Mouse (Mus musculus): ENCODE data around the gene Slc25a34. TPM values are rescaled to one million over a fixed set of nuclear protein-coding genes. Genes with fewer than 3 reads are reported as not detected.

Slc25a34 gene
- polyA plus RNA-seq, 1 experiment: 0.82 TPM

GRCm38 (mm10) chr4:141595605-141596268, 27.9 kb downstream of the Slc25a34 start:
- Histone ChIP-seq H3K4me3 (ENCODE audit: low read depth, low read length) (no peak overlapping the region), H3K36me3 (ENCODE audit: control insufficient read depth, insufficient read depth, low read length, poor library complexity, severe bottlenecking) (peaks cover 27% of the 10 kb centered on the region), H3K9ac (ENCODE audit: low read depth, poor library complexity, severe bottlenecking) (0 out of 2 replicates have a peak overlapping the region, but pooled peaks have one; percentile 16), H3K4me1 (ENCODE audit: control insufficient read depth, insufficient read depth, low read length) (peaks cover 2% of the 10 kb centered on the region), H3K27me3 (ENCODE audit: control insufficient read depth, insufficient read depth, low read length, poor library complexity, severe bottlenecking) (no peaks in the 10 kb centered on the region), H3K27ac (ENCODE audit: insufficient read depth, low read length) (no peak overlapping the region), H3K9me3 (replicated peaks; ENCODE audit: control insufficient read depth, insufficient read depth, low read length, poor library complexity, severe bottlenecking) (no peaks in the 10 kb centered on the region)
- peak; percentile 56 for TF ChIP-seq CTCF (IDR thresholded peaks at IDR 0.05; ENCODE audit: low read depth, low read length)
- no peak for TF ChIP-seq POLR2A (IDR thresholded peaks at IDR 0.05; ENCODE audit: insufficient read depth, low read length)
- TF ChIP-seq EP300 (IDR thresholded peaks at IDR 0.05; ENCODE audit: insufficient read depth, low read depth, low read length): no peak

- no peak overlapping the region for H3K9ac ChIP-seq (ENCODE audit: low read depth, poor library complexity, severe bottlenecking)
- TF ChIP-seq CTCF (IDR thresholded peaks at IDR 0.05; ENCODE audit: low read depth, low read length) (no peak), POLR2A (IDR thresholded peaks at IDR 0.05; ENCODE audit: insufficient read depth, low read length) (no peak), EP300 (IDR thresholded peaks at IDR 0.05; ENCODE audit: insufficient read depth, low read depth, low read length) (no peak)
- H3K36me3 ChIP-seq (ENCODE audit: control insufficient read depth, insufficient read depth, low read length, poor library complexity, severe bottlenecking): peaks cover 32% of the 10 kb centered on the region
Observed at GRCm38 (mm10) chr4:141595138-141595537, 28.5 kb downstream of the Slc25a34 start.

GRCm38 (mm10) chr4:141591547-141591946, 32.1 kb downstream of the Slc25a34 start:
- Histone ChIP-seq H3K9me3 (replicated peaks; ENCODE audit: control insufficient read depth, insufficient read depth, low read length, poor library complexity, severe bottlenecking) (no peaks in the 10 kb centered on the region), H3K4me3 (ENCODE audit: low read depth, low read length) (no peak overlapping the region), H3K4me1 (ENCODE audit: control insufficient read depth, insufficient read depth, low read length) (peaks cover 2% of the 10 kb centered on the region), H3K27ac (ENCODE audit: insufficient read depth, low read length) (no peak overlapping the region), H3K9ac (ENCODE audit: low read depth, poor library complexity, severe bottlenecking) (no peak overlapping the region), H3K27me3 (ENCODE audit: control insufficient read depth, insufficient read depth, low read length, poor library complexity, severe bottlenecking) (no peaks in the 10 kb centered on the region), H3K36me3 (ENCODE audit: control insufficient read depth, insufficient read depth, low read length, poor library complexity, severe bottlenecking) (peaks cover 62% of the 10 kb centered on the region)
- TF ChIP-seq CTCF (IDR thresholded peaks at IDR 0.05; ENCODE audit: low read depth, low read length) (peak; percentile 96), POLR2A (IDR thresholded peaks at IDR 0.05; ENCODE audit: insufficient read depth, low read length) (no peak)

More at GRCm38 (mm10) chr4:141595138-141595537, 28.5 kb downstream of the Slc25a34 start:
- H3K27ac ChIP-seq (ENCODE audit: insufficient read depth, low read length): no peak overlapping the region
- no peaks in the 10 kb centered on the region for H3K27me3 ChIP-seq (ENCODE audit: control insufficient read depth, insufficient read depth, low read length, poor library complexity, severe bottlenecking)
- no peak overlapping the region for H3K4me3 ChIP-seq (ENCODE audit: low read depth, low read length)
- no peaks in the 10 kb centered on the region for H3K9me3 ChIP-seq (replicated peaks; ENCODE audit: control insufficient read depth, insufficient read depth, low read length, poor library complexity, severe bottlenecking)
- peaks cover 2% of the 10 kb centered on the region for H3K4me1 ChIP-seq (ENCODE audit: control insufficient read depth, insufficient read depth, low read length)

- no peak for TF ChIP-seq EP300 (IDR thresholded peaks at IDR 0.05; ENCODE audit: insufficient read depth, low read depth, low read length)
- no peak for TF ChIP-seq POLR2A (IDR thresholded peaks at IDR 0.05; ENCODE audit: insufficient read depth, low read length)
- TF ChIP-seq CTCF (IDR thresholded peaks at IDR 0.05; ENCODE audit: low read depth, low read length): no peak
- H3K36me3 ChIP-seq (ENCODE audit: control insufficient read depth, insufficient read depth, low read length, poor library complexity, severe bottlenecking): peaks cover 63% of the 10 kb centered on the region
- no peaks in the 10 kb centered on the region for H3K9me3 ChIP-seq (replicated peaks; ENCODE audit: control insufficient read depth, insufficient read depth, low read length, poor library complexity, severe bottlenecking)
Observed at GRCm38 (mm10) chr4:141583919-141584318, 39.7 kb downstream of the Slc25a34 start.

GRCm38 (mm10) chr4:141581051-141581450, 42.6 kb downstream of the Slc25a34 start:
- Histone ChIP-seq H3K27me3 (ENCODE audit: control insufficient read depth, insufficient read depth, low read length, poor library complexity, severe bottlenecking) (no peaks in the 10 kb centered on the region), H3K9me3 (replicated peaks; ENCODE audit: control insufficient read depth, insufficient read depth, low read length, poor library complexity, severe bottlenecking) (no peaks in the 10 kb centered on the region), H3K4me3 (ENCODE audit: low read depth, low read length) (no peak overlapping the region), H3K9ac (ENCODE audit: low read depth, poor library complexity, severe bottlenecking) (no peak overlapping the region), H3K4me1 (ENCODE audit: control insufficient read depth, insufficient read depth, low read length) (no peaks in the 10 kb centered on the region), H3K36me3 (ENCODE audit: control insufficient read depth, insufficient read depth, low read length, poor library complexity, severe bottlenecking) (peaks cover 55% of the 10 kb centered on the region), H3K27ac (ENCODE audit: insufficient read depth, low read length) (no peak overlapping the region)
- TF ChIP-seq CTCF (IDR thresholded peaks at IDR 0.05; ENCODE audit: low read depth, low read length) (no peak), POLR2A (IDR thresholded peaks at IDR 0.05; ENCODE audit: insufficient read depth, low read length) (no peak), EP300 (IDR thresholded peaks at IDR 0.05; ENCODE audit: insufficient read depth, low read depth, low read length) (no peak)

More at GRCm38 (mm10) chr4:141583919-141584318, 39.7 kb downstream of the Slc25a34 start:
- no peaks in the 10 kb centered on the region for H3K27me3 ChIP-seq (ENCODE audit: control insufficient read depth, insufficient read depth, low read length, poor library complexity, severe bottlenecking)
- no peaks in the 10 kb centered on the region for H3K4me1 ChIP-seq (ENCODE audit: control insufficient read depth, insufficient read depth, low read length)
- no peak overlapping the region for H3K4me3 ChIP-seq (ENCODE audit: low read depth, low read length)
- H3K9ac ChIP-seq (ENCODE audit: low read depth, poor library complexity, severe bottlenecking): no peak overlapping the region
- H3K27ac ChIP-seq (ENCODE audit: insufficient read depth, low read length): no peak overlapping the region

GRCm38 (mm10) chr4:141578833-141579232, 44.8 kb downstream of the Slc25a34 start:
- no peak for TF ChIP-seq EP300 (IDR thresholded peaks at IDR 0.05; ENCODE audit: insufficient read depth, low read depth, low read length)
- Histone ChIP-seq H3K9me3 (replicated peaks; ENCODE audit: control insufficient read depth, insufficient read depth, low read length, poor library complexity, severe bottlenecking) (no peaks in the 10 kb centered on the region), H3K27ac (ENCODE audit: insufficient read depth, low read length) (no peak overlapping the region), H3K9ac (ENCODE audit: low read depth, poor library complexity, severe bottlenecking) (no peak overlapping the region), H3K27me3 (ENCODE audit: control insufficient read depth, insufficient read depth, low read length, poor library complexity, severe bottlenecking) (no peaks in the 10 kb centered on the region), H3K4me3 (ENCODE audit: low read depth, low read length) (no peak overlapping the region), H3K36me3 (ENCODE audit: control insufficient read depth, insufficient read depth, low read length, poor library complexity, severe bottlenecking) (peaks cover 47% of the 10 kb centered on the region), H3K4me1 (ENCODE audit: control insufficient read depth, insufficient read depth, low read length) (peaks cover under 1% of the 10 kb centered on the region)
